In genomic region chr3:122810090-122810863, GRCm38 (mm10) we compare ENCODE assay signal across 1 mouse cellular context.
TF ChIP-seq lines count a peak whose summit lies in the region.

No protein-coding gene starts in this region.

TF ChIP-seq in CH12.LX, 34 proteins besides CTCF, POLR2A, EP300 and RAD21 (continued from another document):
- 0 out of 2 replicates have a peak, but pooled peaks have one; percentile 57 for TF ChIP-seq TBP (conservative IDR thresholded peaks at IDR 0.05; ENCODE audit: low read depth, low read length)
- no peak for TF ChIP-seq USF1 (IDR thresholded peaks at IDR 0.05; ENCODE audit: low read depth, low read length)
TF ChIP-seq in CH12.LX: peak in this region for 5.
